Mouse (Mus musculus): ENCODE measurements around the gene Adam12. TPM values are rescaled to one million over a fixed set of nuclear protein-coding genes. Genes with fewer than 3 reads are reported as not detected.
A peak's percentile ranks its signal among the peaks of the same experiment; 100 is the strongest.

Adam12 gene
- total RNA-seq, 2 experiments from 2014 or later: 0.31 to 0.78 TPM

GRCm38 (mm10) chr7:134207956-134208355 lies 24.0 kb downstream of the Adam12 start:
- intact Hi-C loops (cut with DNase I): no loop called here
- Histone ChIP-seq H3K27ac (no peak overlapping the region), H3K4me3 (no peak overlapping the region)
- TF ChIP-seq CTCF (IDR thresholded peaks at IDR 0.05): no peak
- DNase-seq: peak; percentile 71

GRCm38 (mm10) chr7:134193089-134193488 lies 38.9 kb downstream of the Adam12 start:
- H3K27ac ChIP-seq: no peak overlapping the region
- intact Hi-C loops (cut with DNase I): no loop called here
- DNase-seq: no peak
- no peak overlapping the region for H3K4me3 ChIP-seq
- no peak for TF ChIP-seq CTCF (IDR thresholded peaks at IDR 0.05)

- intact Hi-C loops (cut with DNase I): no loop called here
- Histone ChIP-seq H3K27ac (no peak overlapping the region), H3K4me3 (no peak overlapping the region)
- DNase-seq: no peak
- TF ChIP-seq CTCF (IDR thresholded peaks at IDR 0.05): no peak
These were observed 41.8 kb downstream of the Adam12 start for GRCm38 (mm10) chr7:134190101-134190500.

GRCm38 (mm10) chr7:134188565-134188964 lies 43.4 kb downstream of the Adam12 start:
- no peak for TF ChIP-seq CTCF (IDR thresholded peaks at IDR 0.05)
- intact Hi-C loops (cut with DNase I): no loop called here
- DNase-seq: no peak
- no peak overlapping the region for H3K4me3 ChIP-seq
- no peak overlapping the region for H3K27ac ChIP-seq

GRCm38 (mm10) chr7:134187946-134188345 lies 44.0 kb downstream of the Adam12 start:
- intact Hi-C loops (cut with DNase I): no loop called here
- Histone ChIP-seq H3K27ac (no peak overlapping the region), H3K4me3 (no peak overlapping the region)
- TF ChIP-seq CTCF (IDR thresholded peaks at IDR 0.05): no peak
- no peak for DNase-seq

GRCm38 (mm10) chr7:134186497-134186896 lies 45.4 kb downstream of the Adam12 start:
- no peak overlapping the region for H3K27ac ChIP-seq
- no peak for TF ChIP-seq CTCF (IDR thresholded peaks at IDR 0.05)
- H3K4me3 ChIP-seq: no peak overlapping the region
- intact Hi-C loops (cut with DNase I): no loop called here
- DNase-seq: no peak

- TF ChIP-seq CTCF (IDR thresholded peaks at IDR 0.05): no peak
- Histone ChIP-seq H3K4me3 (no peak overlapping the region), H3K27ac (no peak overlapping the region)
- no peak for DNase-seq
- intact Hi-C loops (cut with DNase I): no loop called here
These were observed 46.2 kb downstream of the Adam12 start for GRCm38 (mm10) chr7:134185751-134186150.

GRCm38 (mm10) chr7:134181717-134182116 lies 50.2 kb downstream of the Adam12 start:
- no peak overlapping the region for H3K27ac ChIP-seq
- intact Hi-C loops (cut with DNase I): no loop called here
- H3K4me3 ChIP-seq: no peak overlapping the region
- no peak for TF ChIP-seq CTCF (IDR thresholded peaks at IDR 0.05)
- DNase-seq: no peak

GRCm38 (mm10) chr7:134181056-134181455 lies 50.9 kb downstream of the Adam12 start:
- Histone ChIP-seq H3K4me3 (no peak overlapping the region), H3K27ac (no peak overlapping the region)
- no peak for DNase-seq
- no peak for TF ChIP-seq CTCF (IDR thresholded peaks at IDR 0.05)
- intact Hi-C loops (cut with DNase I): no loop called here

GRCm38 (mm10) chr7:134177051-134177450 lies 54.9 kb downstream of the Adam12 start:
- intact Hi-C loops (cut with DNase I): no loop called here
- DNase-seq: no peak

GRCm38 (mm10) chr7:134175201-134175600 lies 56.7 kb downstream of the Adam12 start:
- no peak for TF ChIP-seq CTCF (IDR thresholded peaks at IDR 0.05)
- Histone ChIP-seq H3K4me3 (no peak overlapping the region), H3K27ac (no peak overlapping the region)
- no peak for DNase-seq
- intact Hi-C loops (cut with DNase I): no loop called here

More at GRCm38 (mm10) chr7:134177051-134177450, 54.9 kb downstream of the Adam12 start:
- no peak overlapping the region for H3K4me3 ChIP-seq
- H3K27ac ChIP-seq: no peak overlapping the region
- TF ChIP-seq CTCF (IDR thresholded peaks at IDR 0.05): no peak

- DNase-seq: no peak
- TF ChIP-seq CTCF (IDR thresholded peaks at IDR 0.05): no peak
- intact Hi-C loops (cut with DNase I): no loop called here
- Histone ChIP-seq H3K27ac (no peak overlapping the region), H3K4me3 (no peak overlapping the region)
These were observed 58.4 kb downstream of the Adam12 start for GRCm38 (mm10) chr7:134173442-134174090.

GRCm38 (mm10) chr7:134170180-134170910 lies 61.6 kb downstream of the Adam12 start:
- TF ChIP-seq CTCF (IDR thresholded peaks at IDR 0.05): no peak
- Histone ChIP-seq H3K4me3 (no peak overlapping the region), H3K27ac (no peak overlapping the region)
- intact Hi-C loops (cut with DNase I): no loop called here
- DNase-seq: no peak

GRCm38 (mm10) chr7:134169780-134170179 lies 62.2 kb downstream of the Adam12 start:
- intact Hi-C loops (cut with DNase I): no loop called here
- no peak overlapping the region for H3K4me3 ChIP-seq
- no peak for DNase-seq
- TF ChIP-seq CTCF (IDR thresholded peaks at IDR 0.05): no peak
- H3K27ac ChIP-seq: no peak overlapping the region
